In the genomic region with DNA sequence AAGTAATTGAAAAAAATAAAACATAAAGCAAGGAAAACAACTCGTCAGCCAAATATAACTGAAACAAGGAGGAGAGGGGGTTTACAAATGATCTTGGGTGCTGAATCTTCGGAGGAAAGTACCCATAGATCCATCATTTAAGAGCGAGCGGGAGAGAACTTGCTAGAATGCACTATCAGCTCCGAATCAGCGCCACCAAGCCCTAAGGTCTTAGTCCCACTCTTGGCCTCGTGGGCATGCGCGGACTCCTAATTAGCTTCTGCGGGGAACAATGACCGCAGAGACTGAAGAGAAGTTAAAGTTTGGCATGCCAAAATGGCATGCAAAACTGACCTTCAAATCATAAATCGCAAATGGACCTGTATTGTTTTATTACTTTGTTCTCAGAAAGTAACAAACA, we compare ENCODE assay signal across 8 mouse cellular contexts. TPM values are rescaled to one million over a fixed set of nuclear protein-coding genes. Genes with fewer than 3 reads are reported as not detected.
A peak's percentile ranks its signal among the peaks of the same experiment; 100 is the strongest.
DNase-seq lines count a peak whose midpoint lies in the region; ATAC-seq and TF ChIP-seq lines count a peak whose summit lies in the region.

No protein-coding gene starts in this region.

- H3K4me3 ChIP-seq in kidney, adult 2 months (ENCODE audit: insufficient read depth, low read depth, low read length), result peak overlapping the region; percentile 19
- peak overlapping the region; percentile 75; the same call in 1 of the 2 replicates for H3K4me3 ChIP-seq in midbrain, embryonic 16.5 days (ENCODE audit: low read depth, low read length)
- no peak overlapping the region; the same call in 1 of the 2 replicates for H3K4me3 ChIP-seq in heart, embryonic 10.5 days

- peak overlapping the region; percentile 96 for H3K4me2 ChIP-seq in midbrain, embryonic 16.5 days (ENCODE audit: low read length)

- no peak for TF ChIP-seq CTCF in kidney, adult 2 months (conservative IDR thresholded peaks at IDR 0.05; ENCODE audit: insufficient read depth, insufficient read length, low read depth, low read length)

- no peaks in the 10 kb centered on the region for H3K27me3 ChIP-seq in kidney, adult 2 months (replicated peaks; ENCODE audit: control insufficient read depth, insufficient read depth, low read length)
- no peaks in the 10 kb centered on the region; the same call in 1 of the 2 replicates for H3K27me3 ChIP-seq in midbrain, embryonic 16.5 days (ENCODE audit: control insufficient read depth, insufficient read depth, low read depth, low read length)
- H3K27me3 ChIP-seq in heart, embryonic 10.5 days (ENCODE audit: insufficient read depth, poor library complexity, severe bottlenecking), result peaks cover 59% of the 10 kb centered on the region

- no peak overlapping the region for H3K9ac ChIP-seq in midbrain, embryonic 16.5 days (ENCODE audit: low read depth, low read length)

- TF ChIP-seq POLR2A in kidney, adult 2 months (IDR thresholded peaks at IDR 0.05; ENCODE audit: low read depth, low read length), result no peak

- no peak for DNase-seq in kidney, adult 2 months
- no peak for DNase-seq in kidney, postnatal 10 days
- DNase-seq in Muller cell, postnatal 12 days (ENCODE audit: inconsistent ontology term), result peak; percentile 58
- DNase-seq in forelimb bud, embryonic 11.5 days (ENCODE audit: low read depth, low spot score), result peak; percentile 14
- DNase-seq in ovary, postnatal 10 days (ENCODE audit: low spot score), result no peak
- DNase-seq in adrenal gland, adult 18-20 months (ENCODE audit: low spot score in 2 of 2), result no peak
- no peak for DNase-seq in heart, embryonic 10.5 days (ENCODE audit: low spot score)

- ATAC-seq in midbrain, embryonic 16.5 days, result no peak

- no peak overlapping the region for H3K27ac ChIP-seq in kidney, adult 2 months (ENCODE audit: insufficient read depth, low read depth, low read length)
- H3K27ac ChIP-seq in midbrain, embryonic 16.5 days (ENCODE audit: low read length), result no peak overlapping the region
- no peak overlapping the region for H3K27ac ChIP-seq in heart, embryonic 10.5 days

- WGBS in kidney, adult 2 months, result 40% methylated on average over 12 of the region's 12 CpGs
- 45% methylated on average over 12 of the region's 12 CpGs for WGBS in midbrain, embryonic 16.5 days
- WGBS in heart, embryonic 10.5 days, result 52% methylated on average over 12 of the region's 12 CpGs

- no peaks in the 10 kb centered on the region for H3K9me3 ChIP-seq in midbrain, embryonic 16.5 days (replicated peaks; ENCODE audit: control insufficient read depth, low read length, poor library complexity, severe bottlenecking)
- no peaks in the 10 kb centered on the region for H3K9me3 ChIP-seq in heart, embryonic 10.5 days

- no peaks in the 10 kb centered on the region for H3K36me3 ChIP-seq in kidney, adult 2 months (ENCODE audit: control insufficient read depth, insufficient read depth, low read length)
- no peaks in the 10 kb centered on the region for H3K36me3 ChIP-seq in midbrain, embryonic 16.5 days (ENCODE audit: control insufficient read depth, insufficient read depth, low read length)
- H3K36me3 ChIP-seq in heart, embryonic 10.5 days, result no peaks in the 10 kb centered on the region

- peaks cover 21% of the 10 kb centered on the region; the same call in 1 of the 2 replicates for H3K4me1 ChIP-seq in kidney, adult 2 months (ENCODE audit: control insufficient read depth, insufficient read depth, low read length)
- peaks cover 8% of the 10 kb centered on the region for H3K4me1 ChIP-seq in midbrain, embryonic 16.5 days (ENCODE audit: control insufficient read depth, insufficient read depth, low read length)
- H3K4me1 ChIP-seq in heart, embryonic 10.5 days, result peaks cover 13% of the 10 kb centered on the region

RNA-seq across cellular contexts. Expression of gene Vgll4, which starts 2.2 kb away (rescaled TPM):
- 60.5 and 66.6 TPM in 2 replicates for polyA plus RNA-seq in kidney, adult 2 months (2012; rRNA removed)
- 49.2 and 51.0 TPM in 2 replicates for polyA plus RNA-seq in midbrain, embryonic 16.5 days (2015; fragmentation: Nextera tagmentation; extraction: Ambion mirVana)
- 10 to 100 TPM; 50.6 to 80.7 TPM for total RNA-seq in adrenal gland, adult 18-20 months (2021)
- 58.5 and 76.8 TPM in 2 replicates for polyA plus RNA-seq in heart, embryonic 10.5 days (2016; fragmentation: Nextera tagmentation; extraction: Ambion mirVana)

Comparison
In these comparisons a context has a peak if more than half of its experiments do, and no peak if none do; other contexts are left out.
1. DNase-seq: peak in Muller cell, postnatal 12 days (single experiment) and forelimb bud, embryonic 11.5 days (single experiment); none in kidney, adult 2 months (single experiment), kidney, postnatal 10 days (single experiment), ovary, postnatal 10 days (single experiment), adrenal gland, adult 18-20 months (0 of 2) and heart, embryonic 10.5 days (single experiment).